Mouse (Mus musculus): ENCODE data around the gene Tnpo2. TPM values are rescaled to one million over a fixed set of nuclear protein-coding genes. Genes with fewer than 3 reads are reported as not detected.

The Tnpo2 gene
- polyA plus RNA-seq, 1 experiment from 2014 or later, result 24.0 TPM

DNA sequence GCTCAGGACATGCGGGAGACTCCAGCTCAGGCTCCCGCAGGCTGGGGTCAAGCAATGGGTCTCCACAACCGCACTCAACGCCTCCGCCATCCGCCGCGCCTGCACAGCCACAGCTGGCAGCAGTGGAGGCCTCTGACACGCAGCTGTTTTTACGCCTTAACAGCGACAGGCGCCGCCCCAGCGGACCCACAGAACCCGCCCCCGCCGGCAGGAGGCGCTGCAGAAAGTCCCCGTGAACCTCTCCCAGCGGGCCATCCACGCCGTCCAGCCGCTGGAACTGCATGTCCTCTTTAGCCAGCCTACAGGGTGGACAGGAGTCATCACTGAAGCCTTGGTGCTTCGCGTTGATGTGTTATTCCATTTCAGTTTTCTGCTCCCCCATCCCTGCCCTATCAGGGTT, 29.0 kb upstream of the Tnpo2 start:
- WGBS (ENCODE audit: insufficient replicate concordance), result 21% methylated on average over 25 of the region's 25 CpGs
- no peak overlapping the region for H3K4me2 ChIP-seq
- H3K36me3 ChIP-seq, result no peaks in the 10 kb centered on the region
- no peak for DNase-seq
- peaks cover 3% of the 10 kb centered on the region; the same call in 1 of the 2 replicates for H3K4me1 ChIP-seq (replicated peaks)
- no peak overlapping the region for H3K4me3 ChIP-seq (replicated peaks)
- no peaks in the 10 kb centered on the region for H3K9me3 ChIP-seq (replicated peaks)
- ATAC-seq (ENCODE audit: low read depth), result no peak
- H3K27me3 ChIP-seq, result peaks cover 59% of the 10 kb centered on the region
- no peak overlapping the region for H3K9ac ChIP-seq
- H3K27ac ChIP-seq, result no peak overlapping the region

DNA sequence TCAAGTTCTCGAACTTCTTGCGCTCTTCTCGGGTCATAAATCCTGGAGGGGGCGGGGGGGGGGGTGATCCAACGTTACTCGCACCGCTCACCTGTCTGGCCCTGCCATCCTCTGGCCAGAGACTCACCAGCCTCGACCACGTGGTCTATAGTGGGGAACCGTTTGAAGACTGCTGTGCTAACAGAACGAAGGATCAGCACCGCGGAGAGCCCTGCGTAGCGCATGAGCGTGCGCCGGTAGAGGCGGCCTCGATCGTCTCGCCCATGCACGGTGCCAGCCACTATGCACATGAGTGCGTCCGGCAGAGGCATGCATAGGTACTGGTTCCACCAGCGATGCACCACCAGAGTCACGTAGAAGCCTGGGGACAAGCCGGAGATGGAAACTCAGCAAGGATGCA, 25.5 kb upstream of the Tnpo2 start:
- Histone ChIP-seq H3K9me3 (replicated peaks) (no peaks in the 10 kb centered on the region), H3K4me2 (no peak overlapping the region), H3K27ac (no peak overlapping the region), H3K4me1 (replicated peaks) (peaks cover 7% of the 10 kb centered on the region; the same call in 1 of the 2 replicates), H3K9ac (no peak overlapping the region), H3K36me3 (no peaks in the 10 kb centered on the region), H3K4me3 (replicated peaks) (no peak overlapping the region), H3K27me3 (peaks cover 80% of the 10 kb centered on the region)
- ATAC-seq (ENCODE audit: low read depth), result no peak
- 12% methylated on average over 28 of the region's 28 CpGs for WGBS (ENCODE audit: insufficient replicate concordance)
- no peak for DNase-seq

DNA sequence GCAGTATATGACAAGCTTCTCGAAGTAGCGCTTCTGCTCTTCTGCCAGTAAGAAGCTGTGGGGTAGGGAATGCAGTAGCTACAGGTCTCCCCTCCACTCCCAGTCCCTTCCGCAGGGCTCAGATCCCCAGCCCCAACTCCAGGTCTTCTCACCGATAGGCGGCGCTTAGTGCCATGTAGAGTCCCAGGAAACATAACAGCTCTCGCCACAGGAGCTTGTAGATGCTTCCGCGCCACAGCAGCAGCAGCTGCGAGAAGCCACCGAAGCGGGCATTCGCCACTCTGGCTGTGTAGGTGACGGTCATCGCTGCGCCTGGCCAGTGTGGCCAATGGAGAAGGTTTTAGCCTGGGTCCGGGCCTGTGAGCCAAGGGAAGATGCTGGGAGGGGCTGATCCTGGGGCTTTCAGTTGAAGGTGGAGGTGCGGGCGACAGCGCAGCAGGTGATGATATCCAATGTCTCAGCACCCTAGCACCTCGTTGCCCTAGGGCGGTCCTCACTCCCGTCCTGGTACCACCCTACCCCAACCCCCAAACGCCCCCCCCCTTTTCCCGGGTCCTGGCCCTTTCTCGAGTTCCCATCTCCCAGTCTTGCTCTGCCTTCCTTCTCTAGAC, 23.4 kb upstream of the Tnpo2 start:
- Histone ChIP-seq H3K27ac (no peak overlapping the region), H3K4me3 (replicated peaks) (peak overlapping the region; percentile 29), H3K36me3 (peaks cover 13% of the 10 kb centered on the region), H3K9me3 (replicated peaks) (no peaks in the 10 kb centered on the region), H3K9ac (0 out of 2 replicates have a peak overlapping the region, but pooled peaks have one; percentile 45), H3K4me2 (peak overlapping the region; percentile 59), H3K4me1 (replicated peaks) (peaks cover 4% of the 10 kb centered on the region; the same call in 1 of the 2 replicates), H3K27me3 (peaks cover 62% of the 10 kb centered on the region)
- ATAC-seq (ENCODE audit: low read depth), result peak; percentile 56; the same call in 1 of the 2 replicates
- peak; percentile 60 for DNase-seq
- WGBS (ENCODE audit: insufficient replicate concordance), result 3% methylated on average over 25 of the region's 26 CpGs

DNA sequence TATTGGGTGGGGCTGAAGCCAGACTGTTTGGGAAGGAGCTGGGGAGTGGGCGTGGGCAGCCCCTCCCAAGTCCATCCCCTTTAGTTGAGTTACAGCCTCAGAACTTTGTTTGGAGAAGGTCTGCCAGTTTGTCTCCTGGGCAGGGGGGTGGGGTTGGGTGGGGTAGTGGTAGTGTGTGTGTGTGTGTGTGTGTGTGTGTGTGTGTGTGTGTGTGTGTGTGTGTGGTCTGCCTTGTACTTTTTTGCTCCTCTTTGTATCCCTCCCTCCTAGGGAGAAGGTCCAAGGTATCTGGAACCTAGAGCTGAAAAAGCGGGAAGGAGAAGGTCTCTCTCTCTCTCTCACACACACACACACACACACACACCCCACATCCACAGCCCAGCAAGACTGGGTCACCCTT, 22.3 kb upstream of the Tnpo2 start, which contains the start of gene Best2:
Best2 (minus strand) TSS at position 101 of the 400 bp plus-strand sequence.
- 0 out of 2 replicates have a peak within 1 kb of the TSS, but pooled peaks have one; percentile 45 for H3K9ac ChIP-seq
- peak within 1 kb of the TSS; percentile 59 for H3K4me2 ChIP-seq
- H3K27ac ChIP-seq, result no peak within 1 kb of the TSS
- ATAC-seq (ENCODE audit: low read depth), result no peak
- H3K9me3 ChIP-seq (replicated peaks), result no peaks in the 10 kb centered on the region
- DNase-seq, result no peak
- H3K4me3 ChIP-seq (replicated peaks), result peak within 1 kb of the TSS; percentile 29
- H3K27me3 ChIP-seq, result peaks cover 51% of the 10 kb centered on the region
- H3K4me1 ChIP-seq (replicated peaks), result peaks cover 4% of the 10 kb centered on the region; the same call in 1 of the 2 replicates
- WGBS (ENCODE audit: insufficient replicate concordance), result 57% methylated on average over 2 of the region's 2 CpGs
- H3K36me3 ChIP-seq, result peaks cover 24% of the 10 kb centered on the region

DNA sequence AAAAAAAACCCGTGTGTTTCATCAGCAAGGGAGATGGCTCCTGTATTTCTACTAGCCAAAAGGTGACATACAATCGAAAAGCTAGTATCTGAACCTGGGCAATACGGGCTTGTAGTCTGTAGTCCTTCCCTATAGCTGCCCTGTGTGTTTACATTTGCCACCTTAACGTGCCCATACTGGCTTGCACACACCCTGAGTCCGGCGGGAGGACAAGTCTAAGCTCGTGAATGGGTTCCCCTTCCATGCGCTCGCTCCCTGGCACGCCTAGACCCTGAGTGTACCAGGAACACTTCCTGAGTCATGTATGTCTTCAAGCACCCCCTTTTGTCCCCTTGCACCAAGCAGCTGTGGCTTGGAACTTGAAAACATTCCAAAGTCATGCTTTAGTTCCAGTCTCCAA, 20.0 kb upstream of the Tnpo2 start:
- H3K27ac ChIP-seq, result no peak overlapping the region
- DNase-seq, result no peak

DNA sequence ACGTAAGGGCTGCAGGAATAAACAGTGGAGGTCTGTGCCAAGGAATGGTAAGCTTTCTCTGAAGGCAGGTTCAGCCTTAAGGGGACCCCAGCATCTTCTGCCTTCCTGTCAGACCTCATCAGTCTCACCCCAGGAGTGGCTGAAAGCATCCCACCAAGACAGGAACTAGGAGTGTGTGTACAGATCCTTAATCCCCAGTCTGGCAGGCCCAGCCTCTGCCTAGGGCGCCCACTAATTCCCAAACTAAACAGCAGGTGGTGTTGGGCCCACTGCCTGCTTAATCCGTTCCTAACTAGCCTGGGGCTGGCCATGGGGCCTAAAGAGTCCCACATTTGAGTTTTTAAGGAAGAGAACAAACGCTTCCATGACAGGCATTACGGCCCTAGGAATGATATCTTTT, 19.5 kb upstream of the Tnpo2 start:
- peaks cover 4% of the 10 kb centered on the region; the same call in 1 of the 2 replicates for H3K4me1 ChIP-seq (replicated peaks)
- no peaks in the 10 kb centered on the region for H3K9me3 ChIP-seq (replicated peaks)
- DNase-seq (no peak), ATAC-seq (ENCODE audit: low read depth) (no peak)
- H3K27ac ChIP-seq, result no peak overlapping the region
- no peak overlapping the region for H3K4me3 ChIP-seq (replicated peaks)
- H3K27me3 ChIP-seq, result peaks cover 30% of the 10 kb centered on the region
- no peak overlapping the region for H3K4me2 ChIP-seq
- H3K36me3 ChIP-seq, result peaks cover 51% of the 10 kb centered on the region
- no peak overlapping the region for H3K9ac ChIP-seq
- 61% methylated on average over 5 of the region's 5 CpGs for WGBS (ENCODE audit: insufficient replicate concordance)

More for the DNA sequence above, 20.0 kb upstream of the Tnpo2 start:
- Histone ChIP-seq H3K4me2 (no peak overlapping the region), H3K36me3 (peaks cover 46% of the 10 kb centered on the region), H3K4me1 (replicated peaks) (peaks cover 4% of the 10 kb centered on the region; the same call in 1 of the 2 replicates), H3K27me3 (peaks cover 34% of the 10 kb centered on the region), H3K9ac (no peak overlapping the region), H3K4me3 (replicated peaks) (no peak overlapping the region), H3K9me3 (replicated peaks) (no peaks in the 10 kb centered on the region)
- WGBS (ENCODE audit: insufficient replicate concordance), result 59% methylated on average over 10 of the region's 10 CpGs
- ATAC-seq (ENCODE audit: low read depth), result no peak

DNA sequence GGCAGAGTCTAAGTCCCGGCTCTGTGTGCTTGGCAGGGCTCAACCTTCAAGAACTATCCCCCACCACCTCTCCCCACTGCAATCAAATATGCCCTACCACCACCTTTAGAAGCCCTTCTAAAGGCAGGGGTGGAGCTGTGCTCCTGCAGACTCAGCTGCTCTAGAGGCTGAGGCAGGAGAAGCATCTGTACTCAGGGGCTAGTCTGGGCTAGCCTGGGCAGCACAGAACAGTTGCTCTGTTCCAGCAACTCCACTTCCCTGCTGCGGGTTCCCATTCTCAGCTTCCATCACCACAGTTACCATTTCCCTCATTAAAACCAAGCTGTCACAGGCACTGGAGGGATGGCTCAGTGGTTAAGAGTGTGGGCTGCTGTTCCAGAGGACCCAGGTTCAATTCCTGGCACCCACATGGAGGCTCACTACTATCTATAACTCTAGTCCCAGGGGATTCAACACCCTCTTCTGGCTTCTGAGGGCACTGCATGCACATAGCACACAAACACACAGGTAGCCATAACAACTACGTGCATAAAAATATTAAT, 15.1 kb upstream of the Tnpo2 start:
- WGBS (ENCODE audit: insufficient replicate concordance), result 92% methylated on average over 3 of the region's 3 CpGs
- H3K4me2 ChIP-seq, result no peak overlapping the region
- H3K4me3 ChIP-seq (replicated peaks), result no peak overlapping the region
- H3K9me3 ChIP-seq (replicated peaks), result no peaks in the 10 kb centered on the region
- ATAC-seq (ENCODE audit: low read depth) (no peak), DNase-seq (no peak)
- peaks cover 70% of the 10 kb centered on the region for H3K36me3 ChIP-seq
- H3K27me3 ChIP-seq, result no peaks in the 10 kb centered on the region
- H3K4me1 ChIP-seq (replicated peaks), result peaks cover 28% of the 10 kb centered on the region
- H3K27ac ChIP-seq, result no peak overlapping the region
- no peak overlapping the region for H3K9ac ChIP-seq

DNA sequence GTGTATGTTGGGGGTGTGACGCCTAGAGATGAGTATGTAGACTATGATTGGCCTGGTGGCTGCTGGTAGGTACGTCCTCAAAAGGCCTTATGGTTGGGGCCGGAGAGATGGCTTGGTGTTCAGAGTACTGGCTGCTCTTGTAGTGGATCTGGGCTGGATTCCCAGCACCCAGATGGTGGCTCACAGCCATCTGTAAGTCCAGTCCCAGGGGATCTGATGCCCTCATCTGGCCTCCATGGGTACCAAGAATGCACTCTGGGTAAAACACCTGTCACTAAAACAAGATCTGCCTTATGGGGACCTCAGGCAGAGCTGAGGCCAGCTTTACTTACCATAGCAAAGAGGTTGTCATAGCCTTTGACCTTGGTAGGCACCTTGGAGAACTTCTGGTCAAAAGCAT, 12.9 kb upstream of the Tnpo2 start:
- peak overlapping the region; percentile 83; the same call in 1 of the 2 replicates for H3K9ac ChIP-seq
- peaks cover 56% of the 10 kb centered on the region for H3K36me3 ChIP-seq
- H3K27me3 ChIP-seq, result no peaks in the 10 kb centered on the region
- DNase-seq (no peak), ATAC-seq (ENCODE audit: low read depth) (no peak)
- H3K4me1 ChIP-seq (replicated peaks), result peaks cover 40% of the 10 kb centered on the region
- peak overlapping the region; percentile 100 for H3K4me3 ChIP-seq (replicated peaks)
- H3K4me2 ChIP-seq, result peak overlapping the region; percentile 92
- H3K9me3 ChIP-seq (replicated peaks), result no peaks in the 10 kb centered on the region
- 83% methylated on average over 3 of the region's 3 CpGs for WGBS (ENCODE audit: insufficient replicate concordance)
- no peak overlapping the region for H3K27ac ChIP-seq

DNA sequence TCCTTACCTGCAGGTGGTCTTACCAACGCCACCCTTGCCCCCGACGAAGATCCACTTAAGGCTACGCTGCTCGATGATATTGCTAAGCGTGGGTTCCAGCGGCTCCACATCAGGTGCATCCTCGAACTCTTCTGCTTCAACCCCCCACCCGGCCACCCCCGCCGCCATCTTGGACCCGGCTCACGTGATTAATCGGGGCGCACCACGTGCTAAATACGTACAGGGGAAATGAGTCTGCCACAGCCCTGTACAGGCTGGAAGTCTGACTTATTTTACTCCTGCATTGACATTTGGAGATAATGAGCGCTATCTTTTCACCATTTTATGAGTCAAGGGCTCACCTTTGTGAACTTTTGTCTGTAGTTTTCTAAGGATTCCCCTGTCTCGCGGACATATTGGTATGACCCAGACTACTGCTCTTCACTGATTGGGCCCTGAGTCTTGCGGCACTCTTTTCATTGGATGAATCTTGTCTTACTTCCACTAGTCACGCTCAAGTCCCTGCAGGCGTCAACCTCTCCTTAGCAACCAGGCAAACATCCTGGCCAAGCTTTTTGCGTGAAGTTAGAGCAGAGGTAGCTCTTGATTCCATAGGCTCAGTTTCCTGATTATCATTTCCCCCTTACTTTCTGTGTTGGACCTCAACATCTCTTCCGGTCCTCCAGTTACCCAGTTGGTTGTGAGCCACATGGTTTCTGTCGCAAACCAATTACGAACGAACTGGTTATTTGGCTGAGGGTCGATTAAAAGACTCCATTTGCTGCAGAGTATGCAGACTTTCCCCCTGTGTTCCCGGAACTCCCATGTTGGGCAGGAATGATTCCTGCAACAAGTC, 11.4 kb upstream of the Tnpo2 start, which contains the start of gene Asna1:
Asna1 (minus strand) TSS at position 184 of the 835 bp plus-strand sequence.
- H3K4me1 ChIP-seq (replicated peaks), result peaks cover 54% of the 10 kb centered on the region
- H3K4me3 ChIP-seq (replicated peaks), result peak within 1 kb of the TSS; percentile 100
- H3K36me3 ChIP-seq, result peaks cover 56% of the 10 kb centered on the region
- 2% methylated on average over 30 of the region's 30 CpGs for WGBS (ENCODE audit: insufficient replicate concordance)
- ATAC-seq (ENCODE audit: low read depth) (peak; percentile 82), DNase-seq (peak; percentile 77)
- peak within 1 kb of the TSS; percentile 100 for H3K9ac ChIP-seq
- peak within 1 kb of the TSS; percentile 92 for H3K27ac ChIP-seq
- H3K4me2 ChIP-seq, result peak within 1 kb of the TSS; percentile 92
- no peaks in the 10 kb centered on the region for H3K9me3 ChIP-seq (replicated peaks)
- H3K27me3 ChIP-seq, result no peaks in the 10 kb centered on the region

DNA sequence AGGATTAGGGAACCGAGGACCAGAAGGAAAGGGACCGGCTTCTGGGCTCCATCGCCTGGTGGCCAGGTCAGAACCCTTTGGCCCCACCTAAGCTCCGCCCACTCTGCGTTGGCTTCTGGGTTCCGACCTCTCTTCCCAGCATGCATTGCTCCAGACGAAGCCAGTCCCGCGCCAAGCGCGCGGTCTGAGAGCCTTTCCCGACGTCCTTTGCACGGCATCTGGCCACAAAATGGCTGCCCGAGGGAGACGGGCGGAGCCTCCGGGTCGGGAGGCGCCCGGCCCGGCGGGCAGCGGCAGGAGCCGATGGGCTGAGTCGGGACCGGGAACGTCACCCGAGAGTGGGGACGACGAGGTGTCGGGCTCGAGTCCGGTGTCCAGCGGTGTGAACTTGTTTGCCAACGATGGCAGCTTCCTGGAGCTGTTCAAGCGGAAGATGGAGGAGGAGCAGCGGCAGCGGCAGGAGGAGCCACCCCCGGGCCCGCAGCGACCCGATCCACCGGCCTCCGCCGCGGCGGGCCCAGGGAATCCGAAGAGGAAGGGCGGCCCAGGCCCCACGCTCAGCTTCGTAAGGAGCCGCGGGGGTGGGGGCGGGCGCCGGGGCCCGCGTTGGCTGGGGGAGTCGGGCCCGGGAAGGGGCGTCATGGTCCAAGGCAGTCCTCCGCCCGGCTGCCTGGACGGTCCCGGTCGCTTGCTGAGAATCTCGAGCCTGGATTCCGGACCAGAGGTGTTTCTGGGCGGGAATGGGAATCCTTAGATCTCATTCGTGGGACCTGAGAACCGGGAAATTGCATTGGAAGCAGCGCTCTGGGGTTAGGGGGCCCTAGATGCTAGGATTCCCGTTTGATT, 9.8 kb upstream of the Tnpo2 start, which contains the start of gene Trir:
Trir (plus strand) TSS at position 154 of the 846 bp plus-strand sequence.
- peak within 1 kb of the TSS; percentile 92 for H3K4me2 ChIP-seq
- H3K27ac ChIP-seq, result peak within 1 kb of the TSS; percentile 97
- no peaks in the 10 kb centered on the region for H3K9me3 ChIP-seq (replicated peaks)
- peak within 1 kb of the TSS; percentile 100 for H3K4me3 ChIP-seq (replicated peaks)
- whole genome bisulfite sequencing (ENCODE audit: insufficient replicate concordance), result under 1% methylated on average over 73 of the region's 75 CpGs
- no peaks in the 10 kb centered on the region for H3K27me3 ChIP-seq
- peak; percentile 97 for DNase-seq
- H3K36me3 ChIP-seq, result peaks cover 55% of the 10 kb centered on the region
- H3K4me1 ChIP-seq (replicated peaks), result peaks cover 55% of the 10 kb centered on the region
- ATAC-seq (ENCODE audit: low read depth), result peak; percentile 80
- peak within 1 kb of the TSS; percentile 100 for H3K9ac ChIP-seq
